Mouse (Mus musculus): ENCODE data around the gene Arl15. TPM values are rescaled to one million over a fixed set of nuclear protein-coding genes. Genes with fewer than 3 reads are reported as not detected.

Gene Arl15
- total RNA-seq, 2 experiments from 2014 or later, result 4.6 to 6.2 TPM

- no peak for TF ChIP-seq CTCF (IDR thresholded peaks at IDR 0.05)
- no peak for DNase-seq
- intact Hi-C loops (cut with DNase I), result no loop called here
- no peak overlapping the region for H3K4me3 ChIP-seq
- H3K27ac ChIP-seq, result no peak overlapping the region
Measured at GRCm38 (mm10) chr13:113812593-113812975, 18.3 kb downstream of the Arl15 start.

GRCm38 (mm10) chr13:113814121-113814520, 19.8 kb downstream of the Arl15 start:
- intact Hi-C loops (cut with DNase I), result no loop called here
- no peak overlapping the region for H3K4me3 ChIP-seq

GRCm38 (mm10) chr13:113815697-113816420, 21.6 kb downstream of the Arl15 start:
- Histone ChIP-seq H3K27ac (no peak overlapping the region), H3K4me3 (no peak overlapping the region)
- TF ChIP-seq CTCF (IDR thresholded peaks at IDR 0.05), result no peak
- DNase-seq, result no peak
- intact Hi-C loops (cut with DNase I), result no loop called here

More at GRCm38 (mm10) chr13:113814121-113814520, 19.8 kb downstream of the Arl15 start:
- TF ChIP-seq CTCF (IDR thresholded peaks at IDR 0.05), result no peak
- no peak for DNase-seq
- no peak overlapping the region for H3K27ac ChIP-seq

GRCm38 (mm10) chr13:113816421-113816810, 22.1 kb downstream of the Arl15 start:
- no peak for DNase-seq
- TF ChIP-seq CTCF (IDR thresholded peaks at IDR 0.05), result no peak
- intact Hi-C loops (cut with DNase I), result no loop called here
- no peak overlapping the region for H3K27ac ChIP-seq
- H3K4me3 ChIP-seq, result no peak overlapping the region

GRCm38 (mm10) chr13:113819006-113819405, 24.7 kb downstream of the Arl15 start:
- no peak for DNase-seq
- no peak for TF ChIP-seq CTCF (IDR thresholded peaks at IDR 0.05)
- intact Hi-C loops (cut with DNase I), result no loop called here
- Histone ChIP-seq H3K27ac (no peak overlapping the region), H3K4me3 (no peak overlapping the region)

- intact Hi-C loops (cut with DNase I), result no loop called here
- no peak for DNase-seq
- no peak for TF ChIP-seq CTCF (IDR thresholded peaks at IDR 0.05)
- no peak overlapping the region for H3K4me3 ChIP-seq
- H3K27ac ChIP-seq, result no peak overlapping the region
Measured at GRCm38 (mm10) chr13:113820176-113820575, 25.9 kb downstream of the Arl15 start.

GRCm38 (mm10) chr13:113821891-113822290, 27.6 kb downstream of the Arl15 start:
- Histone ChIP-seq H3K4me3 (no peak overlapping the region), H3K27ac (no peak overlapping the region)
- TF ChIP-seq CTCF (IDR thresholded peaks at IDR 0.05), result no peak
- intact Hi-C loops (cut with DNase I), result no loop called here
- DNase-seq, result no peak

- Histone ChIP-seq H3K4me3 (no peak overlapping the region), H3K27ac (0 out of 2 replicates have a peak overlapping the region, but pooled peaks have one; percentile 21)
- no peak for DNase-seq
- intact Hi-C loops (cut with DNase I), result no loop called here
- TF ChIP-seq CTCF (IDR thresholded peaks at IDR 0.05), result no peak
Measured at GRCm38 (mm10) chr13:113824027-113824426, 29.7 kb downstream of the Arl15 start.

- intact Hi-C loops (cut with DNase I), result no loop called here
Measured at GRCm38 (mm10) chr13:113828633-113829032, 34.3 kb downstream of the Arl15 start.

GRCm38 (mm10) chr13:113829079-113829478, 34.8 kb downstream of the Arl15 start:
- intact Hi-C loops (cut with DNase I), result no loop called here
- no peak overlapping the region for H3K4me3 ChIP-seq
- no peak for TF ChIP-seq CTCF (IDR thresholded peaks at IDR 0.05)
- no peak for DNase-seq
- no peak overlapping the region for H3K27ac ChIP-seq

More at GRCm38 (mm10) chr13:113828633-113829032, 34.3 kb downstream of the Arl15 start:
- no peak for TF ChIP-seq CTCF (IDR thresholded peaks at IDR 0.05)
- Histone ChIP-seq H3K27ac (no peak overlapping the region), H3K4me3 (no peak overlapping the region)
- DNase-seq, result no peak

GRCm38 (mm10) chr13:113830805-113831204, 36.5 kb downstream of the Arl15 start:
- TF ChIP-seq CTCF (IDR thresholded peaks at IDR 0.05), result no peak
- intact Hi-C loops (cut with DNase I), result no loop called here
- Histone ChIP-seq H3K4me3 (no peak overlapping the region), H3K27ac (no peak overlapping the region)
- DNase-seq, result no peak

- Histone ChIP-seq H3K4me3 (no peak overlapping the region), H3K27ac (no peak overlapping the region)
- no peak for TF ChIP-seq CTCF (IDR thresholded peaks at IDR 0.05)
- intact Hi-C loops (cut with DNase I), result no loop called here
- DNase-seq, result no peak
Measured at GRCm38 (mm10) chr13:113832947-113833346, 38.6 kb downstream of the Arl15 start.

GRCm38 (mm10) chr13:113835921-113836320, 41.6 kb downstream of the Arl15 start:
- Histone ChIP-seq H3K4me3 (no peak overlapping the region), H3K27ac (no peak overlapping the region)
- TF ChIP-seq CTCF (IDR thresholded peaks at IDR 0.05), result no peak
- DNase-seq, result no peak
- intact Hi-C loops (cut with DNase I), result no loop called here
